Mouse (Mus musculus) intestine, embryonic 15.5 days (tissue): ENCODE results near the gene Prkar1b. TPM values are rescaled to one million over a fixed set of nuclear protein-coding genes. Genes with fewer than 3 reads are reported as not detected.
A peak's percentile ranks its signal among the peaks of the same experiment; 100 is the strongest.

Experiments
- ATAC-seq: fragments of 200-750 bp; cut with Nextera tagmentation; 2 replicates; pipeline ENCODE4 v1.8.0; 2017; ENCODE audit warnings: moderate TSS enrichment, moderate library complexity
- H3K27ac ChIP-seq: fragments of 300-500 bp; sonication (generic); 2 replicates; pipeline ENCODE4 v1.5.1; 2015; ENCODE audit warnings: mild to moderate bottlenecking, inconsistent platforms
- H3K27me3 ChIP-seq: fragments of 300-500 bp; sonication (generic); replicated peaks from 2 replicates; pipeline ENCODE4 v1.6.1; 2015; ENCODE audit warnings: inconsistent platforms
- H3K36me3 ChIP-seq: fragments of 300-500 bp; sonication (generic); 2 replicates; pipeline ENCODE4 v1.6.1; 2015; ENCODE audit warnings: inconsistent platforms
- H3K4me1 ChIP-seq: fragments of 300-500 bp; sonication (generic); replicated peaks from 2 replicates; pipeline ENCODE4 v1.6.1; 2015; ENCODE audit warnings: inconsistent platforms
- H3K4me2 ChIP-seq: fragments of 300-500 bp; sonication (generic); replicated peaks from 2 replicates; pipeline ENCODE4 v1.6.1; 2015; ENCODE audit warnings: mild to moderate bottlenecking, inconsistent platforms
- H3K4me3 ChIP-seq: fragments of 300-500 bp; sonication (generic); replicated peaks from 2 replicates; pipeline ENCODE4 v1.5.1; 2015; ENCODE audit warnings: inconsistent platforms
- H3K9ac ChIP-seq: fragments of 300-500 bp; sonication (generic); 2 replicates; pipeline ENCODE4 v1.6.1; 2015; ENCODE audit warnings: inconsistent platforms
- H3K9me3 ChIP-seq: fragments of 300-500 bp; sonication (generic); 2 replicates; pipeline ENCODE4 v1.6.1; 2016; ENCODE audit warnings: inconsistent platforms
- WGBS: fragments of 180-500 bp; shearing (Covaris S2); methylation state at CpG from one replicate; pipeline ENCODE4 v1.1.7; 2015; 5-methylcytosine and 5-hydroxymethylcytosine counted together
- polyA plus RNA-seq: library from polyadenylated mRNA; unstranded; fragments of >200 nt; fragmentation: Nextera tagmentation; extraction: Ambion mirVana; gene quantifications from 2 replicates; pipeline ENCODE4 v1.2.1, GENCODE M21; 2015

The Prkar1b gene
- polyA plus RNA-seq, 1 experiment from 2014 or later = 26.1 TPM

- Histone ChIP-seq H3K9me3 (no peaks in the 10 kb centered on the region), H3K9ac (no peak overlapping the region), H3K4me2 (no peak overlapping the region), H3K36me3 (peaks cover 22% of the 10 kb centered on the region), H3K4me3 (no peak overlapping the region), H3K27me3 (no peaks in the 10 kb centered on the region), H3K4me1 (peaks cover 43% of the 10 kb centered on the region), H3K27ac (no peak overlapping the region)
- WGBS = 78% methylated on average over 7 of the region's 7 CpGs
- ATAC-seq = no peak
Measured at GRCm38 (mm10) chr5:138990659-138991380, 159.0 kb downstream of the Prkar1b start.

GRCm38 (mm10) chr5:138989567-138989966 is 160.2 kb downstream of the Prkar1b start:
- no peak overlapping the region for H3K4me2 ChIP-seq
- H3K27me3 ChIP-seq = no peaks in the 10 kb centered on the region
- H3K4me3 ChIP-seq = no peak overlapping the region
- peaks cover 41% of the 10 kb centered on the region for H3K4me1 ChIP-seq
- H3K9me3 ChIP-seq = no peaks in the 10 kb centered on the region
- H3K27ac ChIP-seq = no peak overlapping the region
- H3K36me3 ChIP-seq = peaks cover 31% of the 10 kb centered on the region
- WGBS = 86% methylated on average over 6 of the region's 6 CpGs
- ATAC-seq = no peak
- H3K9ac ChIP-seq = no peak overlapping the region

- Histone ChIP-seq H3K36me3 (peaks cover 36% of the 10 kb centered on the region), H3K4me2 (no peak overlapping the region), H3K27me3 (no peaks in the 10 kb centered on the region), H3K4me3 (no peak overlapping the region), H3K4me1 (peaks cover 39% of the 10 kb centered on the region), H3K9ac (no peak overlapping the region), H3K9me3 (no peaks in the 10 kb centered on the region), H3K27ac (no peak overlapping the region)
- WGBS = 47% methylated on average over 9 of the region's 9 CpGs
- ATAC-seq = 0 out of 2 replicates have a peak, but pooled peaks have one; percentile 18
Measured at GRCm38 (mm10) chr5:138988764-138989163, 161.0 kb downstream of the Prkar1b start.

- ATAC-seq = no peak
- Histone ChIP-seq H3K4me2 (no peak overlapping the region), H3K9ac (no peak overlapping the region), H3K36me3 (peaks cover 36% of the 10 kb centered on the region), H3K4me1 (peaks cover 32% of the 10 kb centered on the region), H3K27me3 (no peaks in the 10 kb centered on the region), H3K9me3 (no peaks in the 10 kb centered on the region), H3K27ac (no peak overlapping the region), H3K4me3 (no peak overlapping the region)
- WGBS = 74% methylated on average over 10 of the region's 10 CpGs
Measured at GRCm38 (mm10) chr5:138987994-138988393, 161.8 kb downstream of the Prkar1b start.

GRCm38 (mm10) chr5:138981921-138982320 is 167.9 kb downstream of the Prkar1b start:
- Histone ChIP-seq H3K4me2 (no peak overlapping the region), H3K27me3 (no peaks in the 10 kb centered on the region), H3K9ac (no peak overlapping the region), H3K4me1 (peaks cover 26% of the 10 kb centered on the region), H3K27ac (0 out of 2 replicates have a peak overlapping the region, but pooled peaks have one; percentile 11), H3K9me3 (no peaks in the 10 kb centered on the region), H3K4me3 (no peak overlapping the region), H3K36me3 (peaks cover 33% of the 10 kb centered on the region)
- 59% methylated on average over 7 of the region's 9 CpGs for WGBS
- ATAC-seq = no peak

- no peaks in the 10 kb centered on the region for H3K27me3 ChIP-seq
- peak; percentile 72 for ATAC-seq
- H3K9me3 ChIP-seq = no peaks in the 10 kb centered on the region
- H3K9ac ChIP-seq = 0 out of 2 replicates have a peak overlapping the region, but pooled peaks have one; percentile 2
- H3K27ac ChIP-seq = no peak overlapping the region
- H3K4me1 ChIP-seq = peaks cover 26% of the 10 kb centered on the region
- WGBS = 69% methylated on average over 9 of the region's 9 CpGs
- H3K36me3 ChIP-seq = peaks cover 24% of the 10 kb centered on the region
- no peak overlapping the region for H3K4me3 ChIP-seq
- H3K4me2 ChIP-seq = no peak overlapping the region
Measured at GRCm38 (mm10) chr5:138980608-138981007, 169.2 kb downstream of the Prkar1b start.

- Histone ChIP-seq H3K4me2 (no peak overlapping the region), H3K36me3 (peaks cover 26% of the 10 kb centered on the region), H3K4me1 (peaks cover 26% of the 10 kb centered on the region), H3K4me3 (no peak overlapping the region), H3K9me3 (no peaks in the 10 kb centered on the region), H3K27ac (no peak overlapping the region), H3K9ac (no peak overlapping the region), H3K27me3 (no peaks in the 10 kb centered on the region)
- WGBS = 61% methylated on average over 8 of the region's 8 CpGs
- no peak for ATAC-seq
Measured at GRCm38 (mm10) chr5:138979840-138980239, 170.0 kb downstream of the Prkar1b start.

- no peak for ATAC-seq
- Histone ChIP-seq H3K9me3 (no peaks in the 10 kb centered on the region), H3K4me1 (peaks cover 26% of the 10 kb centered on the region), H3K4me3 (no peak overlapping the region), H3K27me3 (no peaks in the 10 kb centered on the region), H3K4me2 (no peak overlapping the region), H3K9ac (no peak overlapping the region), H3K27ac (no peak overlapping the region), H3K36me3 (peaks cover 19% of the 10 kb centered on the region)
- WGBS = 52% methylated on average over 3 of the region's 3 CpGs
Measured at GRCm38 (mm10) chr5:138977759-138978158, 172.0 kb downstream of the Prkar1b start.

GRCm38 (mm10) chr5:138974911-138975485 is 174.8 kb downstream of the Prkar1b start:
- Histone ChIP-seq H3K27me3 (no peaks in the 10 kb centered on the region), H3K4me2 (no peak overlapping the region), H3K9ac (no peak overlapping the region), H3K4me1 (peaks cover 26% of the 10 kb centered on the region), H3K9me3 (no peaks in the 10 kb centered on the region), H3K4me3 (no peak overlapping the region), H3K27ac (no peak overlapping the region), H3K36me3 (peaks cover 19% of the 10 kb centered on the region)
- ATAC-seq = no peak
- 91% methylated on average over 8 of the region's 8 CpGs for WGBS

GRCm38 (mm10) chr5:138973480-138973879 is 176.3 kb downstream of the Prkar1b start:
- Histone ChIP-seq H3K36me3 (peaks cover 15% of the 10 kb centered on the region), H3K27ac (no peak overlapping the region), H3K9ac (no peak overlapping the region), H3K4me2 (no peak overlapping the region), H3K9me3 (no peaks in the 10 kb centered on the region), H3K4me3 (no peak overlapping the region), H3K27me3 (no peaks in the 10 kb centered on the region), H3K4me1 (peaks cover 23% of the 10 kb centered on the region; the same call in 1 of the 2 replicates)
- ATAC-seq = no peak
- WGBS = 76% methylated on average over 6 of the region's 6 CpGs

- Histone ChIP-seq H3K4me3 (no peak overlapping the region), H3K27ac (no peak overlapping the region), H3K36me3 (0 out of 2 replicates have a peak, but pooled peaks cover 9% of the 10 kb centered on the region), H3K27me3 (no peaks in the 10 kb centered on the region), H3K4me1 (peaks cover 18% of the 10 kb centered on the region; the same call in 1 of the 2 replicates), H3K9me3 (no peaks in the 10 kb centered on the region), H3K4me2 (no peak overlapping the region), H3K9ac (no peak overlapping the region)
- 75% methylated on average over 9 of the region's 9 CpGs for WGBS
- no peak for ATAC-seq
Measured at GRCm38 (mm10) chr5:138971405-138971804, 178.4 kb downstream of the Prkar1b start.

GRCm38 (mm10) chr5:138970056-138970490 is 179.7 kb downstream of the Prkar1b start:
- Histone ChIP-seq H3K9ac (no peak overlapping the region), H3K9me3 (no peaks in the 10 kb centered on the region), H3K4me2 (no peak overlapping the region), H3K27ac (peak overlapping the region; percentile 64; the same call in 1 of the 2 replicates), H3K4me1 (peaks cover 30% of the 10 kb centered on the region), H3K36me3 (0 out of 2 replicates have a peak, but pooled peaks cover 2% of the 10 kb centered on the region), H3K4me3 (no peak overlapping the region), H3K27me3 (no peaks in the 10 kb centered on the region)
- peak; percentile 41 for ATAC-seq
- 39% methylated on average over 7 of the region's 7 CpGs for WGBS
